Mouse (Mus musculus) spleen, adult 2 months (tissue): ENCODE measurements around the gene Adgrg5. TPM values are rescaled to one million over a fixed set of nuclear protein-coding genes. Genes with fewer than 3 reads are reported as not detected.
A peak's percentile ranks its signal among the peaks of the same experiment; 100 is the strongest.

ENCODE experiments used
- DNase-seq, 2 experiments: peaks; one replicate each; pipeline versions ENCODE4 v3.0.0 to v3.0.0-alpha.2; 2012 to 2021; ENCODE audit warnings: low spot score in 2 of 2, low read depth in 1 of 2
- H3K27ac ChIP-seq: fragments of 200-500 bp; 2 replicates; pipeline ENCODE4 v1.5.1; 2012; ENCODE audit warnings: low read length, inconsistent platforms; ENCODE audit not compliant: insufficient read depth
- H3K27me3 ChIP-seq: fragments of 200-500 bp; 2 replicates; pipeline ENCODE4 v1.6.1; 2012; ENCODE audit warnings: mild to moderate bottlenecking, moderate library complexity, low read length, inconsistent platforms; ENCODE audit not compliant: control insufficient read depth, insufficient read depth
- H3K36me3 ChIP-seq: fragments of 200-500 bp; 2 replicates; pipeline ENCODE4 v1.6.1; 2012; ENCODE audit warnings: mild to moderate bottlenecking, low read length, inconsistent platforms; ENCODE audit not compliant: control insufficient read depth, insufficient read depth
- H3K4me1 ChIP-seq: fragments of 200-500 bp; 2 replicates; pipeline ENCODE4 v1.6.1; 2011; ENCODE audit warnings: inconsistent platforms; ENCODE audit not compliant: control insufficient read depth, insufficient read depth, insufficient read length
- H3K4me3 ChIP-seq: fragments of 200-500 bp; 2 replicates; pipeline ENCODE4 v1.5.1; 2011; ENCODE audit warnings: mild to moderate bottlenecking, inconsistent platforms; ENCODE audit not compliant: insufficient read depth, insufficient read length; ENCODE audit errors: extremely low read depth
- CTCF ChIP-seq: fragments of 200-500 bp; IDR thresholded peaks from 2 replicates; pipeline ENCODE4 v1.5.1; 2011; ENCODE audit warnings: mild to moderate bottlenecking, inconsistent platforms; ENCODE audit not compliant: insufficient read depth, insufficient read length, insufficient replicate concordance; ENCODE audit errors: extremely low read depth
- POLR2A ChIP-seq: fragments of 200-500 bp; IDR thresholded peaks from 2 replicates; pipeline ENCODE4 v1.6.1; 2011; ENCODE audit warnings: low read depth, low read length, inconsistent platforms
- WGBS: fragments of 180-500 bp; shearing (Covaris S2); methylation state at CpG from one replicate; pipeline ENCODE4 v1.1.7; 2018; 5-methylcytosine and 5-hydroxymethylcytosine counted together
- polyA plus RNA-seq: library from polyadenylated mRNA; depleted of rRNA; stranded (reverse); fragments of >200 nt; gene quantifications from 2 replicates; pipeline ENCODE4 v1.2.3, GENCODE M21; 2012

The Adgrg5 gene
- polyA plus RNA-seq, 1 experiment, result 36.0 TPM

DNA sequence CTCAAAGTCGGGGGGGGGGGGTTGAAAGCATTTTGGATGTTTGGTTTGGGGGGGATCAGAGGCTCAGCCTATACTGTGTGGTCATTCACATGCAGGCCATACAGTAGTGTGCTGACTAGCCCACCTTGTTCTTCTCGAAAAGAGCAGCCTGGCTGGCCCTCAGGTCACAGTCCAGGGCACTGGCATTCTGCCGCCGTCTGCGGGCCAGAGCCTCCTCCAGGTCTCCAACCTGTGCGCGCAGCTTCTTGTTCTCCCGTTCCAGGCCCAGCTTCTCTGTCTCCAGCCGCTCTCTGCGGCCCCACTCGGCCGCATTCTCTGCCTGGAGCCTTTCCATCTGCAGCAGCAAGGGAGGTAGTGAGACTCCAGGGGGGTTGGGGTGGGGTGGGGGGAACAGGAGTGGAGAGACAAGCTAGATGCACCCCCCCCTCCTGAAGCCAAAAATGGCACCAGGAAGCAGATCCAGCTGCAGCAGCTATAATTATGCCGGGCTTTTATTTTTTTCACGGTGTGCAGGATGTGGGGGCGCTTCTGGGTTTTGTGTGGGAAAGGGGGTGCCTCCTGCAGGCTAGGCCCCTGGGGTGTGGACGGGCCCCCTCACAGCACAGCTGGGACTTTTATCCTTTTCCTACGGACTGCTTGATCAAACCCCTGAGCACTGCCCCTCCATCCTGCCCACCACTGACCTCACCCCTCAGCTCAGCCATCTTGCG, 15.7 kb upstream of the Adgrg5 start:
- Histone ChIP-seq H3K36me3 (no peaks in the 10 kb centered on the region), H3K27ac (no peak overlapping the region), H3K4me3 (no peak overlapping the region), H3K27me3 (no peaks in the 10 kb centered on the region), H3K4me1 (no peaks in the 10 kb centered on the region)
- DNase-seq, result no peak
- 73% methylated on average over 18 of the region's 18 CpGs for WGBS
- TF ChIP-seq POLR2A (no peak), CTCF (no peak)

DNA sequence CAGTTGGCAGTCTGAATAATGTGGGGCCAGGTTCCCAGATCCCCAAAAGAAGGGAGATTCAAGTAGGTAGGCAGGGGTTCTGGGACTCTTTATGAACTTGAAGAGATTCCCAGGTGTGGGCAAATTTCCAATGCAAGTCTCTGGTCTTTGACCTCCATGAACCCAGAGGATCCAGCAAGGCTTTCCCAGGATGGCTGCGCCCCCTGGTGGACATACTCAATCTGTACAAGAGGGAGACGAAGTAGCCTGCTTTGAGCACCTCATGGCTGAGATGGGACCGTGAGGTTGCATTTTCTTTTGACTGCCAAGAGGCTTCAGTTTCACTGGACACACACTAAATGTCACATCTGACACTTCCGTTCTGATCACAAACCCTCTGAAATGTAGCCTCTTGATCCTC, 14.6 kb upstream of the Adgrg5 start:
- no peak overlapping the region for H3K4me3 ChIP-seq
- H3K36me3 ChIP-seq, result no peaks in the 10 kb centered on the region
- no peaks in the 10 kb centered on the region; the same call in 1 of the 2 replicates for H3K4me1 ChIP-seq
- 8% methylated on average over 4 of the region's 4 CpGs for WGBS
- DNase-seq, result peak; percentile 28 to 65
- no peak overlapping the region for H3K27ac ChIP-seq
- H3K27me3 ChIP-seq, result no peaks in the 10 kb centered on the region
- TF ChIP-seq CTCF (peak; percentile 83; the same call in 1 of the 2 replicates), POLR2A (no peak)

DNA sequence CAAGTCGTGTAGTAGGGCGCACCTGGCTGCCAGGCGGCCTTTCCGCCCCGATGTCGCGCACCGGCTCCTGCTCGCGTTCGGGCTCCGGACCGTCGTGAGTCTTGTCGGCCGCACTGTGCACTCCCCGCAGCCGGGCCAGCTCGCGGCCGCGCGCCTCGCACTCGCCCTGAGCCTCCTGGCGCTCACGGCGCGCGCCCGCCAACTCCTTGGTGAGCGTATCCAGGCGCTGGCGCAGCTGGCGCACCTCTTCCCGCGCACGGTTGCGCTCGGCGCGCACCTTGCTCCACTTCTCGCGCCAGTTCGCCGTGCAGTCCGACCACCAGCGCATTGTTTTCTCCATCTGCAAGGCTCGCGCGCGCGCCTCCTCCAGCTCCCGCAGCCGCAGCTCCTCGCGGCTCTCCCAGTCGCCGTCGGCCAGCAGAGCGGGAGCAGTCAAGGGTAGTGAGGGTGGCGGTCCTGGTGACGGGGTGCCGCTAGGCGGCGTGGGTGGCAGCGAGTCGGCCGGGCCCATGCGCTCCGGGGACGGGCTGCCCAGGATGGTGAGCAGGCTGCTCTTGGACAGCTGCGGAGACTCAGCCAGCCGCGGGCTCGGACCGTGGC, 10.3 kb upstream of the Adgrg5 start:
- 86% methylated on average over 77 of the region's 77 CpGs for WGBS
- Histone ChIP-seq H3K27me3 (peaks cover 5% of the 10 kb centered on the region), H3K27ac (no peak overlapping the region), H3K4me3 (no peak overlapping the region), H3K4me1 (no peaks in the 10 kb centered on the region; the same call in 1 of the 2 replicates), H3K36me3 (no peaks in the 10 kb centered on the region)
- no peak for DNase-seq
- TF ChIP-seq POLR2A (no peak), CTCF (no peak)

DNA sequence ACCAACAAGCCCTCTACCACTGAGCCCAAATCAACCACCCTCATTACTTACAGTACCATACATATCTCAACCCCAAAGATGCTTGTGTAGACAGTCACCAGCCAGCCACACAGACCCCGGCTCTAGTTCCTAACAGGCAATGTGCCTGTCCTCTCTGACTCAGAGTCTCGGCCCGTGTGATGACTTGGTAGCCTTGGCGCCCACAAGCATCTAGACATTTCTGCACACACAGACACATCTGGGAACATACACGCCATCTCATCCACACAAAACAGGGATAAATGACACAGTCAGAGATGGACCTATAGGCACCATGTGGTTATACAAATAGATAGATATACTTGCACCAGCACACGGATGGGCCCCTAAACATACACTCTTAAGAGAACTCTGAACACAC, 9.2 kb upstream of the Adgrg5 start:
- peaks cover 5% of the 10 kb centered on the region for H3K27me3 ChIP-seq
- no peak overlapping the region for H3K4me3 ChIP-seq
- 88% methylated on average over 6 of the region's 6 CpGs for WGBS
- no peaks in the 10 kb centered on the region for H3K36me3 ChIP-seq
- H3K4me1 ChIP-seq, result no peaks in the 10 kb centered on the region; the same call in 1 of the 2 replicates
- H3K27ac ChIP-seq, result no peak overlapping the region
- no peak for TF ChIP-seq CTCF
- no peak for TF ChIP-seq POLR2A
- DNase-seq, result no peak

DNA sequence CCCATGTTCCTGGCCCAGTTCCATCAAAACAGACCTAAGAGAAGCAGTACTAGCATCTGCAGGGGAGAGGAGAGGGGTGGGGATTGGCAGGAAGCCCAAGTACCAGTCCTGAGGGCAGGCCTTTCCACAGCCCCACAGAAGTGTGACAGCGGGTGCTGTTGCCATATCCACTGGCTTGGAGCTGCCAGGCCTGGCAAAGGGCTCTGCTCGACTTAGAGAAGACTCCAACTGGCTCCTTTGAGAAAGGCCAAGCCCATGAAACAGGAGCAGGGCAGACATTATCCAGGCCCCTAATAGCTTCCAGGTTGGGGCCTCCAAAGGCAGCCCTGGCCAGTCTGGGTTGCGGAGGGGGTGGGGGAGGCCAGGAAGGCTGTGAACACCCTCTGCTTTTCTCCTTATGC, 8.8 kb upstream of the Adgrg5 start:
- Histone ChIP-seq H3K4me3 (no peak overlapping the region), H3K27me3 (peaks cover 5% of the 10 kb centered on the region), H3K36me3 (no peaks in the 10 kb centered on the region), H3K27ac (no peak overlapping the region), H3K4me1 (peaks cover 2% of the 10 kb centered on the region)
- TF ChIP-seq POLR2A, result no peak
- TF ChIP-seq CTCF, result no peak
- WGBS, result 67% methylated on average over 3 of the region's 3 CpGs
- no peak for DNase-seq

DNA sequence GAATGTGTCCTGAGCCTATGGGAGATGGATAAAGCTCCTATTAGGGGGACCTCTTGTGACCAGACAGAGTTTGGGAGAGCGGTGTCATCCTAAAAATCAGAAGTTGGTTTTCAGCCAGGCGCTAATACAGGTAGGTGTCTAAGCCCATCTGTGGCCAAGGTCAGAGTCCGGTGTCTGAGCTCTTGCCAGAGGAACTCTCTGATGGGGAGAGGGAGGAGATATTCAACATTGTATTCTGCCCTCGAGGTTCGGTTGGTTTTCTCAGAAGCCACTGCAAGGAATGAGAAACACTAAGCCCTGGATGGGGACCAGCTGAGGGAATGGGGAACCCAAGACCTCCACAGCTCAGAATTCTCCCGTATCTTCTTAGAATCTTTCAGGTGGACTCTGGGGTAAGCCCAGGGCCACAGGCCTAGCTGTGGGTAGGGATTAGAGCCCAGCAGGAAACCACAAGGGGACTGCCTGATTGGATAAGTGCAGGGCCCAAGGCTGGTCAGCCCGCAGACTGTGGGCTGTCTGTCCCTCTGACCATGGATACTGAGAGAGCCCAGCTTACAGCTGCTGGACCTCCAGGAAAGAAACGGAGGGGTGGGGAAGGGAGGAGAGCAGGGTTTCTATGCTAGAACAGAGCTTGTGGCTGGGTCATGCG, 7.1 kb upstream of the Adgrg5 start:
- H3K36me3 ChIP-seq, result no peaks in the 10 kb centered on the region
- DNase-seq, result no peak
- no peak overlapping the region for H3K4me3 ChIP-seq
- no peak overlapping the region for H3K27ac ChIP-seq
- WGBS, result 55% methylated on average over 9 of the region's 9 CpGs
- peaks cover 2% of the 10 kb centered on the region for H3K4me1 ChIP-seq
- TF ChIP-seq POLR2A, result no peak
- TF ChIP-seq CTCF, result no peak
- H3K27me3 ChIP-seq, result peaks cover 5% of the 10 kb centered on the region

DNA sequence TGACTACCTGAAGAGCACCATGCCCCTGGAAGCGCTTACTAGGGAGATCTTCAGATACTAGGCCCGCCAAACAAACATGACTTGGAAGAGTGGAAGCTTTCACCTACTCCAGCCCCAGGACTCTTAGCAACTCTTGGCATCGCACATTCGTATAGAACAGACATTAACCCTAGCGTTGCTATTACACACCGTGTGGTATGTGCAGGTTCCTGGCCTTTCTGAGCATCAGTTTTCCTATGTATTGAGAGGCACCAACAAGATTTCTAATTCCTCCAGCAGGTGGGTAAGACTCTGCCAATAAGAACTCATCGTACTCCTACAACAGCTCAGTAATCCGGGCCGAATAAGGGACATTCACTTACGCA, 6.6 kb upstream of the Adgrg5 start:
- TF ChIP-seq POLR2A (no peak), CTCF (no peak)
- Histone ChIP-seq H3K27ac (no peak overlapping the region), H3K4me1 (peaks cover 2% of the 10 kb centered on the region), H3K36me3 (no peaks in the 10 kb centered on the region), H3K4me3 (peak overlapping the region; percentile 68), H3K27me3 (peaks cover 5% of the 10 kb centered on the region)
- WGBS, result 35% methylated on average over 10 of the region's 10 CpGs
- DNase-seq, result no peak
